Mouse (Mus musculus) MEL (cell line): ENCODE data around the gene Dph7. TPM values are rescaled to one million over a fixed set of nuclear protein-coding genes. Genes with fewer than 3 reads are reported as not detected.
A peak's percentile ranks its signal among the peaks of the same experiment; 100 is the strongest.

Source experiments
- DNase-seq: peaks from one replicate; pipeline ENCODE4 v3.0.0; 2011; ENCODE audit warnings: low read depth, low spot score
- H3K27ac ChIP-seq: 2 replicates; pipeline ENCODE4 v1.5.1; 2012; ENCODE audit warnings: low read depth, mild to moderate bottlenecking, control low read depth, low read length, moderate library complexity; ENCODE audit not compliant: control insufficient read depth
- H3K27me3 ChIP-seq, 2 experiments: fragments of 150-350 bp in 1 of 2; sonication (generic) in 1 of 2; 2 replicates each; pipeline ENCODE4 v1.6.1; 2012; ENCODE audit warnings: low read length in 2 of 2, mild to moderate bottlenecking in 2 of 2, improper control_type of control experiment in 1 of 2, moderate library complexity in 1 of 2; ENCODE audit not compliant: insufficient read depth in 2 of 2, control insufficient read depth in 1 of 2
- H3K36me3 ChIP-seq, 2 experiments: 2 replicates each; pipeline ENCODE4 v1.6.1; 2012 to 2014; ENCODE audit warnings: low read length in 2 of 2, improper control_type of control experiment in 1 of 2, inconsistent platforms in 1 of 2, mild to moderate bottlenecking in 1 of 2; ENCODE audit not compliant: insufficient read depth in 2 of 2, control insufficient read depth in 1 of 2
- H3K4me1 ChIP-seq, 2 experiments: fragments of 150-350 bp in 1 of 2; sonication (generic) in 1 of 2; 2 replicates each; pipeline ENCODE4 v1.6.1; 2012; ENCODE audit warnings: low read length in 2 of 2, improper control_type of control experiment in 1 of 2, mild to moderate bottlenecking in 1 of 2; ENCODE audit not compliant: insufficient read depth in 2 of 2, control insufficient read depth in 1 of 2
- H3K4me3 ChIP-seq, 2 experiments: fragments of 150-350 bp in 1 of 2; sonication (generic) in 1 of 2; 2 replicates each; pipeline ENCODE4 v1.5.1; 2012; ENCODE audit warnings: low read depth in 2 of 2, low read length in 2 of 2, mild to moderate bottlenecking in 2 of 2, moderate library complexity in 2 of 2, control low read depth in 1 of 2, improper control_type of control experiment in 1 of 2; ENCODE audit not compliant: control insufficient read depth in 1 of 2, insufficient read depth in 1 of 2
- H3K79me2 ChIP-seq: 2 replicates; pipeline ENCODE4 v1.6.1; 2012; ENCODE audit warnings: mild to moderate bottlenecking, low read length, moderate library complexity; ENCODE audit not compliant: control insufficient read depth, poor library complexity, insufficient read depth
- H3K9ac ChIP-seq: 2 replicates; pipeline ENCODE4 v1.6.1; 2012; ENCODE audit warnings: low read depth, mild to moderate bottlenecking, control low read depth, low read length, moderate library complexity; ENCODE audit not compliant: control insufficient read depth, poor library complexity, severe bottlenecking
- H3K9me3 ChIP-seq: fragments of 150-350 bp; sonication (generic); replicated peaks from 2 replicates; pipeline ENCODE4 v1.6.1; 2012; ENCODE audit warnings: mild to moderate bottlenecking, low read length, improper control_type of control experiment, moderate library complexity; ENCODE audit not compliant: insufficient read depth
- CHD2 ChIP-seq: IDR thresholded peaks from 2 replicates; pipeline ENCODE4 v1.6.1; 2011; ENCODE audit warnings: low read length, improper control_type of control experiment
- CTCF ChIP-seq, 3 experiments: IDR thresholded peaks in 2 of 3; conservative IDR thresholded peaks in 1 of 3; 2 replicates each; pipeline ENCODE4 v1.5.1; 2011 to 2012; ENCODE audit warnings: low read length in 3 of 3, low read depth in 2 of 3, mild to moderate bottlenecking in 2 of 3, improper control_type of control experiment in 1 of 3, inconsistent platforms in 1 of 3, mixed read lengths in 1 of 3, moderate library complexity in 1 of 3; ENCODE audit not compliant: control insufficient read depth in 1 of 3, insufficient read depth in 1 of 3, poor library complexity in 1 of 3, severe bottlenecking in 1 of 3
- E2F4 ChIP-seq: IDR thresholded peaks from 2 replicates; pipeline ENCODE4 v1.6.1; 2011; ENCODE audit warnings: low read depth, low read length, improper control_type of control experiment, borderline replicate concordance
- ETS1 ChIP-seq: IDR thresholded peaks from 2 replicates; pipeline ENCODE4 v1.6.1; 2012; ENCODE audit warnings: low read depth, mild to moderate bottlenecking, inconsistent platforms, low read length, improper control_type of control experiment, moderate library complexity
- GATA1 ChIP-seq: IDR thresholded peaks from 2 replicates; pipeline ENCODE4 v1.6.1; 2011; ENCODE audit warnings: low read depth, low read length, improper control_type of control experiment
- HCFC1 ChIP-seq: IDR thresholded peaks from 2 replicates; pipeline ENCODE4 v1.6.1; 2012; ENCODE audit warnings: low read depth, mild to moderate bottlenecking, inconsistent platforms, low read length, improper control_type of control experiment, moderate library complexity
- JUND ChIP-seq: IDR thresholded peaks from 2 replicates; pipeline ENCODE4 v1.6.1; 2011; ENCODE audit warnings: low read depth, mild to moderate bottlenecking, improper control_type of control experiment, low read length
- KAT2A ChIP-seq: conservative IDR thresholded peaks from 2 replicates; pipeline ENCODE4 v1.6.1; 2012; ENCODE audit warnings: low read depth, low read length, improper control_type of control experiment, inconsistent platforms
- MAFK ChIP-seq: IDR thresholded peaks from 2 replicates; pipeline ENCODE4 v1.6.1; 2011; ENCODE audit warnings: low read depth, mild to moderate bottlenecking, low read length, improper control_type of control experiment, borderline replicate concordance
- MAZ ChIP-seq: IDR thresholded peaks from 2 replicates; pipeline ENCODE4 v1.6.1; 2012; ENCODE audit warnings: low read depth, mild to moderate bottlenecking, inconsistent platforms, low read length, improper control_type of control experiment
- MEF2A ChIP-seq: IDR thresholded peaks from 2 replicates; pipeline ENCODE4 v1.6.1; 2014; ENCODE audit warnings: low read depth, mild to moderate bottlenecking, inconsistent platforms, low read length, improper control_type of control experiment; ENCODE audit not compliant: poor library complexity, insufficient replicate concordance, severe bottlenecking; ENCODE audit errors: extremely low read depth
- MYB ChIP-seq: IDR thresholded peaks from 2 replicates; pipeline ENCODE4 v1.6.1; 2011; ENCODE audit warnings: mild to moderate bottlenecking, low read depth, low read length, improper control_type of control experiment
- MYC ChIP-seq: IDR thresholded peaks from 2 replicates; pipeline ENCODE4 v1.6.1; 2011; ENCODE audit warnings: low read depth, mild to moderate bottlenecking, low read length, improper control_type of control experiment, moderate library complexity
- POLR2A ChIP-seq, 2 experiments: IDR thresholded peaks; 2 replicates each; pipeline ENCODE4 v1.6.1; 2011 to 2012; ENCODE audit warnings: low read length in 2 of 2, mild to moderate bottlenecking in 2 of 2, control low read depth in 1 of 2, improper control_type of control experiment in 1 of 2, low read depth in 1 of 2, moderate library complexity in 1 of 2; ENCODE audit not compliant: control insufficient read depth in 1 of 2, insufficient read depth in 1 of 2, poor library complexity in 1 of 2
- POLR2AphosphoS2 ChIP-seq: IDR thresholded peaks from 2 replicates; pipeline ENCODE4 v1.6.1; 2011; ENCODE audit warnings: low read length, improper control_type of control experiment
- POLR2AphosphoS5 ChIP-seq: IDR thresholded peaks from 2 replicates; pipeline ENCODE4 v1.6.1; 2012; ENCODE audit warnings: low read depth, borderline replicate concordance, mild to moderate bottlenecking, inconsistent platforms, low read length, moderate library complexity, mixed read lengths
- RAD21 ChIP-seq: IDR thresholded peaks from 2 replicates; pipeline ENCODE4 v1.6.1; 2011; ENCODE audit warnings: mild to moderate bottlenecking, low read depth, low read length, improper control_type of control experiment
- RCOR1 ChIP-seq: IDR thresholded peaks from 2 replicates; pipeline ENCODE4 v1.6.1; 2012; ENCODE audit warnings: low read depth, mild to moderate bottlenecking, inconsistent platforms, low read length, improper control_type of control experiment
- SIN3A ChIP-seq: IDR thresholded peaks from 2 replicates; pipeline ENCODE4 v1.6.1; 2012; ENCODE audit warnings: low read length, improper control_type of control experiment, inconsistent platforms
- SMC3 ChIP-seq: IDR thresholded peaks from 2 replicates; pipeline ENCODE4 v1.6.1; 2011; ENCODE audit warnings: low read depth, low read length, improper control_type of control experiment
- TBP ChIP-seq: IDR thresholded peaks from 2 replicates; pipeline ENCODE4 v1.8.0; 2011; ENCODE audit warnings: low read depth, low read length, improper control_type of control experiment
- TCF12 ChIP-seq: IDR thresholded peaks from 2 replicates; pipeline ENCODE4 v1.6.1; 2014; ENCODE audit warnings: low read depth, mild to moderate bottlenecking, inconsistent platforms, low read length, improper control_type of control experiment, moderate library complexity
- USF1 ChIP-seq: IDR thresholded peaks from 2 replicates; pipeline ENCODE4 v1.6.1; 2014; ENCODE audit warnings: low read depth, mild to moderate bottlenecking, inconsistent platforms, low read length, improper control_type of control experiment, moderate library complexity
- USF2 ChIP-seq, 2 experiments: IDR thresholded peaks; 2 replicates each; pipeline ENCODE4 v1.6.1; 2011 to 2012; ENCODE audit warnings: improper control_type of control experiment in 2 of 2, low read length in 2 of 2, borderline replicate concordance in 1 of 2, inconsistent platforms in 1 of 2, low read depth in 1 of 2, mild to moderate bottlenecking in 1 of 2; ENCODE audit not compliant: insufficient read depth in 1 of 2
- ZC3H11A ChIP-seq: IDR thresholded peaks from 2 replicates; pipeline ENCODE4 v1.6.1; 2012; ENCODE audit warnings: low read depth, mild to moderate bottlenecking, inconsistent platforms, low read length, improper control_type of control experiment
- ZKSCAN1 ChIP-seq: IDR thresholded peaks from 2 replicates; pipeline ENCODE4 v1.6.1; 2012; ENCODE audit warnings: low read depth, mild to moderate bottlenecking, inconsistent platforms, low read length, improper control_type of control experiment, moderate library complexity
- ZMIZ1 ChIP-seq: IDR thresholded peaks from 2 replicates; pipeline ENCODE4 v1.6.1; 2012; ENCODE audit warnings: low read depth, mild to moderate bottlenecking, inconsistent platforms, low read length, improper control_type of control experiment, moderate library complexity
- ZNF384 ChIP-seq: IDR thresholded peaks from 2 replicates; pipeline ENCODE4 v1.6.1; 2012; ENCODE audit warnings: low read depth, mild to moderate bottlenecking, inconsistent platforms, low read length, improper control_type of control experiment
- polyA plus RNA-seq, 2 experiments: library from polyadenylated mRNA; stranded (reverse) in 1 of 2; unstranded in 1 of 2; fragments of >175 nt in 1 of 2; fragments of >200 nt in 1 of 2; gene quantifications; 2 replicates each; pipeline versions ENCODE4 v1.2.1 to v1.2.4; 2012; ENCODE audit warnings: low replicate concordance in 2 of 2, low read depth in 1 of 2; ENCODE audit not compliant: insufficient read length in 2 of 2, insufficient read depth in 1 of 2, missing spikeins in 1 of 2
- total RNA-seq: library from RNA; depleted of rRNA; stranded (reverse); fragments of 300-350 nt; gene quantifications from 2 replicates; pipeline ENCODE4 v1.2.3, GENCODE M21; 2012

Gene Dph7
- total and polyA plus RNA-seq, 3 experiments: 17.6 to 19.7 TPM; not detected in 1

DNA sequence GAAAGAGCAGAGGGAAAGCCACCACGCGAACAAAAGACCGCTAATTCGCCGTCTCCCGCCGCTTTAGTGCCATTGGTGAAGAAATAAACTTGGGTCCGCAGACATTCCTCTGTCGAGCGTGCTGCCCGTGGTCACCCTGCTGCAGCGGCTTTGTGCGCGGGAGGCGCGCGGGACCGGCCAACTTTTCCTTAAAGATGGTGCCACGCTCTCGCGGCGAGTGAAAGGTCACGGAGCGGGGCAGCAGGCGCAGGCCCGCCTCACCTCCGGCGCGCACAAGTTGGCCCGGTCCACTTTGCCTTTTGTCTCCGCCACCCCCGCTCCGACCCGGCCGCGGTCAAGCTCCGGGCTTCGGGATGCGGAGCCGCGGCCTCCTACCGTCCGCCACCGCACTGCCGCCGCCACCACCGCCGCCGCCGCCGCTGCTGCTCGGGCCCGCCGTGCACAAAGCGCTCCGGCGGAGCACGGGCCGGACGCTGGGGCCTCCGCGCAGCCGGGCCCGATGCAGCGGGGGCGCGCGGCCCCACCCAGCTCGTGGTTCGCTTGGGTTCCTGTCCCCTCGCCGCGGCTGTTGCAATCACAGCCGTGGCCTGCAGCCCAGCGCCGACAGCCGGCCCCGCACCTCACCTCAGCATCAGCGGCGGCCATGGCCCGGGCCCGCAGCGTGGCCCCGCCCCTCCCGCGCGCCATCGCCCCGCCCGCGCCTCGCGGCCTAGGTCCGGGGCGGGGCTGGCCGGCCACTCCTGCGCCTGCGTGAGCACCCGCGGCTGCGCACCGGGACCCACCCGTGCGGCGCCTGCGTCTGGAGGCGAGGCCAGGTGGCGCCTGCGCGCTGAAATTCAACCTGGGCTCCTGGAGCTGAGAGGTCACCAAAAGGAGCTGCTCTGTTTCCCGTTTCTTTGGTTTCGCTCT is 43.0 kb upstream of the Dph7 start, which contains the start of gene Ehmt1 (continued):
- TF ChIP-seq ETS1 (no peak), ZNF384 (no peak), ZKSCAN1 (no peak), USF1 (0 out of 2 replicates have a peak, but pooled peaks have one; percentile 14)
- TF ChIP-seq, all 39 proteins: peak for 14

DNA sequence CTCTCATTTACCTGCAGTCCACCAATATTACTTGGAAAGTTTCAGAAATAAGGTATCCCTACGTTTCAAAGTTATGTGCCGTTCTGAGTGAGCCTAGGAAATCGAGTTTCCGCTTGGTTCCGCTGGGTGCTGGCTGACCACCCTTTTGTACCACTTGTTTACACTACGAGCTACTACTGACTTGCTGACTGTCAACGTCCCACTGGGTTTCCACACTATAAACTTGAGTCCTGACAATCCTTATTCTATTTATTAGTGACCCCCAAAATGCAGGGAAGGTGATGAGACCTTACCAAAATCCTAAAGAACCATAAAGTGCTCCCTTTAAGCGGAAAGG is 42.4 kb upstream of the Dph7 start:
- DNase-seq: no peak
- Histone ChIP-seq H3K36me3 (peaks cover 0 to 16% of the 10 kb centered on the region in 2 experiments; a peak in 3 of 4 replicates), H3K9ac (peak overlapping the region; percentile 94), H3K4me3 (peak overlapping the region; percentile 69 to 98)
- TF ChIP-seq TCF12: no peak
- TF ChIP-seq KAT2A: no peak
- no peak for TF ChIP-seq MYB
- TF ChIP-seq HCFC1: no peak
- no peak for TF ChIP-seq MAZ
- TF ChIP-seq SIN3A: peak; percentile 85
- no peak for TF ChIP-seq POLR2AphosphoS2
- TF ChIP-seq CTCF (IDR thresholded peaks at IDR 0.05 in 2 of 3, conservative IDR thresholded peaks at IDR 0.05 in 1 of 3; ENCODE audit: control insufficient read depth in 1 of 3, insufficient read depth in 1 of 3, low read depth in 2 of 3, low read length in 3 of 3, poor library complexity in 1 of 3, severe bottlenecking in 1 of 3): no peak
- TF ChIP-seq, all 39 proteins: peak for 1
- peaks cover 39% of the 10 kb centered on the region for H3K79me2 ChIP-seq
- H3K27me3 ChIP-seq: no peaks in the 10 kb centered on the region
- peaks cover 0 to 6% of the 10 kb centered on the region in 2 experiments; a peak in 2 of 4 replicates for H3K4me1 ChIP-seq
- peak overlapping the region; percentile 91 for H3K27ac ChIP-seq
- no peaks in the 10 kb centered on the region for H3K9me3 ChIP-seq

DNA sequence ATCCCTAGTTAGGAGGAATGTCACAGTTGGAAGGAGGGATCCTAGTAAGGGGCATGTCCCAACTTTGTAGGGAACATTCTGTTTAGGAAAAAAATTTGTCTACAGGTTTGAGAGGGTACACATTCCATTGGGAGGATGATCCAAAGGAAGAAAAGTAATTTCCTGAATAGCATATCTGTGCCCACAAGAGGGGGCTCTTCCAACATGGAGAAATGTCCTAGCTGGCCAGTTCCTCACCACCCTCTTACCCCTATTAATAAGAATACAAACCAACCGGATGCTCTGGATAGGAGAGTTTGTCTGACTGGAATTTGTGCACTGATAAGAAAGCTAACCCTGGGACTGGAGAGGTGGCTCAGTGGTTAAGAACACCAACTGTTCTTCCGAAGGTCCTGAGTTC is 38.6 kb upstream of the Dph7 start:
- H3K36me3 ChIP-seq: peaks cover 0 to 19% of the 10 kb centered on the region in 2 experiments; a peak in 2 of 4 replicates
- no peaks in the 10 kb centered on the region for H3K9me3 ChIP-seq
- H3K4me1 ChIP-seq: peaks cover 6 to 16% of the 10 kb centered on the region in 2 experiments
- H3K27ac ChIP-seq: no peak overlapping the region
- H3K27me3 ChIP-seq: no peaks in the 10 kb centered on the region
- peaks cover 11% of the 10 kb centered on the region for H3K79me2 ChIP-seq
- peak; percentile 58 for DNase-seq
- H3K9ac ChIP-seq: no peak overlapping the region
- no peak overlapping the region for H3K4me3 ChIP-seq
- TF ChIP-seq POLR2A (IDR thresholded peaks at IDR 0.05; ENCODE audit: control insufficient read depth in 1 of 2, insufficient read depth in 1 of 2, low read depth in 1 of 2, low read length in 2 of 2, poor library complexity in 1 of 2) (no peak), POLR2AphosphoS5 (no peak), ZMIZ1 (no peak), CTCF (IDR thresholded peaks at IDR 0.05 in 2 of 3, conservative IDR thresholded peaks at IDR 0.05 in 1 of 3; ENCODE audit: control insufficient read depth in 1 of 3, insufficient read depth in 1 of 3, low read depth in 2 of 3, low read length in 3 of 3, poor library complexity in 1 of 3, severe bottlenecking in 1 of 3) (peak; percentile 38 to 72 (median 56)), E2F4 (no peak), MYB (no peak), ZC3H11A (peak; percentile 34; the same call in 1 of the 2 replicates), RCOR1 (no peak), TBP (no peak), CHD2 (no peak), RAD21 (peak; percentile 69), SMC3 (peak; percentile 64), GATA1 (no peak), KAT2A (no peak), JUND (no peak), MAFK (no peak), USF2 (IDR thresholded peaks at IDR 0.05; ENCODE audit: borderline replicate concordance in 1 of 2, insufficient read depth in 1 of 2, low read depth in 1 of 2, low read length in 2 of 2) (no peak), MEF2A (no peak), MYC (no peak)
